Comparison of ENCODE assay signal across 10 mouse cellular contexts in genomic region chr8:80838199-80838598, GRCm38 (mm10). TPM values are rescaled to one million over a fixed set of nuclear protein-coding genes. Genes with fewer than 3 reads are reported as not detected.
DNase-seq lines count a peak whose midpoint lies in the region; ATAC-seq and TF ChIP-seq lines count a peak whose summit lies in the region.
"Had no signal": no experiment of that assay in that cellular context is flagged by ENCODE, and none has a peak within 500 bp of the region (broad histone marks: within the 10 kb centered on the region; RNA-seq: fewer than 3 reads in every experiment).

No protein-coding gene starts in this region.

- no peaks in the 10 kb centered on the region; the same call in 1 of the 2 replicates for H3K4me1 ChIP-seq in liver, adult 2 months (ENCODE audit: control insufficient read depth, insufficient read depth, low read length)
- H3K4me1 ChIP-seq in liver, embryonic 12.5 days, result no peaks in the 10 kb centered on the region
- peaks cover 28% of the 10 kb centered on the region for H3K4me1 ChIP-seq in heart, adult 2 months (ENCODE audit: control insufficient read depth, insufficient read depth, low read length)
- H3K4me1 ChIP-seq in kidney, embryonic 15.5 days, result peaks cover 50% of the 10 kb centered on the region

- no peak for TF ChIP-seq CTCF in liver, adult 2 months (IDR thresholded peaks at IDR 0.05; ENCODE audit: low read depth, low read length)
- TF ChIP-seq CTCF in heart, adult 2 months (IDR thresholded peaks at IDR 0.05), result no peak

- no peak overlapping the region for H3K4me3 ChIP-seq in liver, adult 2 months (ENCODE audit: insufficient read depth, low read depth, low read length)
- H3K4me3 ChIP-seq in liver, embryonic 12.5 days, result no peak overlapping the region
- H3K4me3 ChIP-seq in heart, adult 2 months, result no peak overlapping the region
- no peak overlapping the region for H3K4me3 ChIP-seq in kidney, embryonic 15.5 days (replicated peaks)
- H3K4me3 ChIP-seq: layer of hippocampus, adult 2 months had no signal

- H3K9ac ChIP-seq in liver, adult 2 months (ENCODE audit: low read depth, low read length), result no peak overlapping the region
- H3K9ac ChIP-seq in liver, embryonic 12.5 days, result no peak overlapping the region
- H3K9ac ChIP-seq in heart, adult 2 months (ENCODE audit: low read depth, low read length), result no peak overlapping the region
- no peak overlapping the region for H3K9ac ChIP-seq in kidney, embryonic 15.5 days

- H3K4me2 ChIP-seq in liver, embryonic 12.5 days, result no peak overlapping the region
- no peak overlapping the region for H3K4me2 ChIP-seq in kidney, embryonic 15.5 days

- H3K27me3 ChIP-seq in liver, adult 2 months (ENCODE audit: control insufficient read depth, insufficient read depth, low read length), result no peaks in the 10 kb centered on the region
- no peaks in the 10 kb centered on the region for H3K27me3 ChIP-seq in liver, embryonic 12.5 days (replicated peaks)
- H3K27me3 ChIP-seq in heart, adult 2 months (ENCODE audit: control insufficient read depth, insufficient read depth, low read length), result no peaks in the 10 kb centered on the region
- H3K27me3 ChIP-seq in kidney, embryonic 15.5 days, result no peaks in the 10 kb centered on the region

- DNase-seq in liver, adult 2 months (ENCODE audit: extremely low read depth, low read depth, low spot score), result peak; percentile 43
- DNase-seq in heart, adult 2 months, result peak in 1 of 2 experiments; percentile 76
- DNase-seq in ovary, postnatal 36 days (ENCODE audit: low spot score), result peak; percentile 43
- no peak for DNase-seq in frontal cortex, adult 2 months (ENCODE audit: extremely low spot score in 1 of 2, low spot score in 1 of 2)
- no peak for DNase-seq in spleen, postnatal 10 days (ENCODE audit: low spot score in 2 of 2)

- no peak for TF ChIP-seq EP300 in heart, adult 2 months (IDR thresholded peaks at IDR 0.05; ENCODE audit: insufficient read depth, low read depth, low read length)

- no peaks in the 10 kb centered on the region for H3K9me3 ChIP-seq in liver, embryonic 12.5 days (replicated peaks)
- no peaks in the 10 kb centered on the region for H3K9me3 ChIP-seq in kidney, embryonic 15.5 days (replicated peaks)

- no peak overlapping the region for H3K27ac ChIP-seq in liver, adult 2 months (replicated peaks; ENCODE audit: insufficient read depth, low read depth, low read length)
- H3K27ac ChIP-seq in liver, embryonic 12.5 days, result no peak overlapping the region
- H3K27ac ChIP-seq in heart, adult 2 months, result peak overlapping the region; percentile 71
- H3K27ac ChIP-seq in kidney, embryonic 15.5 days, result peak overlapping the region; percentile 52
- H3K27ac ChIP-seq: layer of hippocampus, adult 2 months; macrophage had no signal

- no peak for TF ChIP-seq POLR2A in liver, adult 2 months (IDR thresholded peaks at IDR 0.05; ENCODE audit: extremely low read depth, insufficient read depth, low read length)
- TF ChIP-seq POLR2A in heart, adult 2 months (IDR thresholded peaks at IDR 0.05; ENCODE audit: insufficient read depth, low read depth, low read length), result no peak

- no peaks in the 10 kb centered on the region for H3K36me3 ChIP-seq in liver, adult 2 months (ENCODE audit: control insufficient read depth, insufficient read depth, low read length)
- H3K36me3 ChIP-seq in liver, embryonic 12.5 days, result peaks cover 46% of the 10 kb centered on the region
- peaks cover 20% of the 10 kb centered on the region for H3K36me3 ChIP-seq in heart, adult 2 months (ENCODE audit: control insufficient read depth, insufficient read depth, low read length)
- H3K36me3 ChIP-seq in kidney, embryonic 15.5 days, result no peaks in the 10 kb centered on the region

- no peak for ATAC-seq in liver, embryonic 12.5 days
- peak; percentile 56; the same call in 1 of the 2 replicates for ATAC-seq in kidney, embryonic 15.5 days (replicated peaks; ENCODE audit: low FRiP score)
- no peak for ATAC-seq in inflammation-experienced regulatory T-cells, adult 6 months

- intact Hi-C loops in heart, adult 2 months (cut with DNase I), result no loop called here

- peaks cover 51% of the 10 kb centered on the region for H3K79me2 ChIP-seq in liver, adult 2 months (ENCODE audit: control insufficient read depth, insufficient read depth, low read length)
- H3K79me2 ChIP-seq in heart, adult 2 months (replicated peaks; ENCODE audit: control insufficient read depth, insufficient read depth, low read length), result peaks cover 11% of the 10 kb centered on the region

- WGBS in liver, adult 2 months, result 31% methylated on average over 6 of the region's 6 CpGs
- WGBS in liver, embryonic 12.5 days (ENCODE audit: insufficient replicate concordance), result 57% methylated on average over 6 of the region's 6 CpGs
- 16% methylated on average over 6 of the region's 6 CpGs for WGBS in heart, adult 2 months
- whole genome bisulfite sequencing in kidney, embryonic 15.5 days, result 37% methylated on average over 6 of the region's 6 CpGs

RNA-seq across cellular contexts. Expression of gene Gab1, which starts 42.1 kb away (rescaled TPM):
- total RNA-seq in liver, adult 2 months (2014; rRNA removed), result 5.1 and 7.9 TPM in 2 replicates
- polyA plus RNA-seq in liver, adult 2 months (2012; rRNA removed), result 5.0 and 5.8 TPM in 2 replicates
- 13.1 and 14.6 TPM in 2 replicates for polyA plus RNA-seq in liver, embryonic 12.5 days (2016; fragmentation: Nextera tagmentation; extraction: Ambion mirVana)
- total RNA-seq in heart, adult 2 months (2021), result 10 to 100 TPM; 38.3 to 40.2 TPM
- 32.6 and 55.3 TPM in 2 replicates for polyA plus RNA-seq in heart, adult 2 months (2012; rRNA removed)
- 16.4 and 16.8 TPM in 2 replicates for polyA plus RNA-seq in kidney, embryonic 15.5 days (2015; fragmentation: Nextera tagmentation; extraction: Ambion mirVana)
- polyA plus RNA-seq in frontal cortex, adult 2 months (2012; rRNA removed), result 20.1 and 21.1 TPM in 2 replicates
- polyA plus RNA-seq in inflammation-experienced regulatory T-cells, adult 6 months (2017; shearing (Covaris generic)), result not detected

Comparison
In these comparisons a context has a peak if more than half of its experiments do, and no peak if none do; other contexts are left out.
1. DNase-seq: peak in liver, adult 2 months (single experiment) and ovary, postnatal 36 days (single experiment); none in frontal cortex, adult 2 months (0 of 2) and spleen, postnatal 10 days (0 of 2).
2. H3K27ac ChIP-seq: peak in heart, adult 2 months (single experiment) and kidney, embryonic 15.5 days (single experiment); none in liver, adult 2 months (single experiment) and liver, embryonic 12.5 days (single experiment).